ENCODE assay signal across 8 mouse cellular contexts in the genomic region with DNA sequence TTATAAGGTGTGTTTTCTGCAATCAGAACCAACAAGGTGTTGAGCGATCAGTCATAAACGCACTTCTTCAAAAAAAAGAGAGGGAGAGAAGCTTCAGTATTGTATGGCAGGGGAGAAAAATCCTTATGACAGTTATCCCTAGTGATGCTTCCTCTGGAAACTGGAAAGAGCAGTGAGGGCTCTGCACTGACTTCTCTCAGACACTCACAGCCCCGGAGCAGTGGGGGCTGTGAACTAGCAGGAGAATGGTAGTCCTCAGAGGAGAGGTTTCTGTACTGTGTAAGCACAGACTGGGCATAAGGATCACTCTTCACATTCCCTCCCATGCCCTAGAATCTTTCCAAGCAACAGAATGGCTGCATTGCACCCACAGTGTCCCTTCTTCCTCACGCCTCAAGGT. TPM values are rescaled to one million over a fixed set of nuclear protein-coding genes. Genes with fewer than 3 reads are reported as not detected.
DNase-seq lines count a peak whose midpoint lies in the region; ATAC-seq lines count a peak whose summit lies in the region.

No protein-coding gene starts in this region.

- H3K4me2 ChIP-seq in kidney, embryonic 15.5 days, result peak overlapping the region; percentile 97
- peak overlapping the region; percentile 89 for H3K4me2 ChIP-seq in forebrain, embryonic 12.5 days
- H3K4me2 ChIP-seq in hindbrain, embryonic 16.5 days (ENCODE audit: low read length), result peak overlapping the region; percentile 98
- peak overlapping the region; percentile 96 for H3K4me2 ChIP-seq in midbrain, embryonic 15.5 days

- no peak overlapping the region for H3K27ac ChIP-seq in kidney, embryonic 15.5 days
- H3K27ac ChIP-seq in forebrain, embryonic 12.5 days, result no peak overlapping the region
- H3K27ac ChIP-seq in hindbrain, embryonic 16.5 days (ENCODE audit: low read depth, low read length), result no peak overlapping the region
- H3K27ac ChIP-seq in midbrain, embryonic 15.5 days, result no peak overlapping the region

- no peak for DNase-seq in kidney, postnatal 10 days
- no peak for DNase-seq in gastrocnemius, adult 18-20 months (ENCODE audit: low spot score)
- no peak for DNase-seq in right cerebral cortex, postnatal 4 days
- DNase-seq in adrenal gland, adult 8-10 months, result no peak

- H3K4me1 ChIP-seq in kidney, embryonic 15.5 days, result peaks cover 13% of the 10 kb centered on the region
- peaks cover 17% of the 10 kb centered on the region; the same call in 1 of the 2 replicates for H3K4me1 ChIP-seq in forebrain, embryonic 12.5 days
- peaks cover 7% of the 10 kb centered on the region for H3K4me1 ChIP-seq in hindbrain, embryonic 16.5 days (ENCODE audit: control insufficient read depth, insufficient read depth, low read depth, low read length)
- peaks cover 23% of the 10 kb centered on the region for H3K4me1 ChIP-seq in midbrain, embryonic 15.5 days

- H3K4me3 ChIP-seq in kidney, embryonic 15.5 days (replicated peaks), result peak overlapping the region; percentile 55
- H3K4me3 ChIP-seq in forebrain, embryonic 12.5 days (replicated peaks), result 0 out of 2 replicates have a peak overlapping the region, but pooled peaks have one; percentile 58
- H3K4me3 ChIP-seq in hindbrain, embryonic 16.5 days (ENCODE audit: low read length), result peak overlapping the region; percentile 64
- H3K4me3 ChIP-seq in midbrain, embryonic 15.5 days, result peak overlapping the region; percentile 52

- no peak overlapping the region for H3K9ac ChIP-seq in kidney, embryonic 15.5 days
- no peak overlapping the region for H3K9ac ChIP-seq in forebrain, embryonic 12.5 days
- no peak overlapping the region for H3K9ac ChIP-seq in hindbrain, embryonic 16.5 days (ENCODE audit: low read depth, low read length)
- no peak overlapping the region for H3K9ac ChIP-seq in midbrain, embryonic 15.5 days

- WGBS in kidney, embryonic 15.5 days, result 25% methylated on average over 4 of the region's 4 CpGs
- WGBS in forebrain, embryonic 12.5 days, result 20% methylated on average over 4 of the region's 4 CpGs
- 32% methylated on average over 4 of the region's 4 CpGs for WGBS in hindbrain, embryonic 16.5 days
- 21% methylated on average over 4 of the region's 4 CpGs for WGBS in midbrain, embryonic 15.5 days

- H3K9me3 ChIP-seq in kidney, embryonic 15.5 days (replicated peaks), result no peaks in the 10 kb centered on the region
- no peaks in the 10 kb centered on the region for H3K9me3 ChIP-seq in forebrain, embryonic 12.5 days
- no peaks in the 10 kb centered on the region for H3K9me3 ChIP-seq in hindbrain, embryonic 16.5 days (ENCODE audit: control insufficient read depth, low read length)
- H3K9me3 ChIP-seq in midbrain, embryonic 15.5 days, result no peaks in the 10 kb centered on the region

- peaks cover 64% of the 10 kb centered on the region for H3K27me3 ChIP-seq in kidney, embryonic 15.5 days
- H3K27me3 ChIP-seq in forebrain, embryonic 12.5 days, result peaks cover 59% of the 10 kb centered on the region
- peaks cover 18% of the 10 kb centered on the region for H3K27me3 ChIP-seq in hindbrain, embryonic 16.5 days (replicated peaks; ENCODE audit: control insufficient read depth, insufficient read depth, low read length)
- H3K27me3 ChIP-seq in midbrain, embryonic 15.5 days (replicated peaks), result peaks cover 6% of the 10 kb centered on the region

- ATAC-seq in kidney, embryonic 15.5 days (replicated peaks; ENCODE audit: low FRiP score), result no peak; the same call in 1 of the 2 replicates
- no peak for ATAC-seq in forebrain, embryonic 12.5 days (ENCODE audit: low FRiP score)
- peak; percentile 16 for ATAC-seq in hindbrain, embryonic 16.5 days
- peak; percentile 46 for ATAC-seq in midbrain, embryonic 15.5 days (replicated peaks)

- H3K36me3 ChIP-seq in kidney, embryonic 15.5 days, result no peaks in the 10 kb centered on the region
- H3K36me3 ChIP-seq in forebrain, embryonic 12.5 days (replicated peaks), result no peaks in the 10 kb centered on the region
- H3K36me3 ChIP-seq in hindbrain, embryonic 16.5 days (ENCODE audit: control insufficient read depth, insufficient read depth, low read length), result no peaks in the 10 kb centered on the region
- H3K36me3 ChIP-seq in midbrain, embryonic 15.5 days (replicated peaks), result no peaks in the 10 kb centered on the region

RNA-seq across cellular contexts. Expression of a gene that starts 33.8 kb away (rescaled TPM):
- polyA plus RNA-seq in kidney, embryonic 15.5 days (2015; fragmentation: Nextera tagmentation; extraction: Ambion mirVana), result not detected in 2 replicates
- polyA plus RNA-seq in forebrain, embryonic 12.5 days (2016; fragmentation: Nextera tagmentation; extraction: Ambion mirVana), result not detected in 2 replicates
- not detected in 2 replicates for polyA plus RNA-seq in hindbrain, embryonic 16.5 days (2015; fragmentation: Nextera tagmentation; extraction: Ambion mirVana)
- not detected in 2 replicates for polyA plus RNA-seq in midbrain, embryonic 15.5 days (2015; fragmentation: Nextera tagmentation; extraction: Ambion mirVana)
- not detected for total RNA-seq in gastrocnemius, adult 18-20 months (2021)
- not detected for total RNA-seq in adrenal gland, adult 8-10 months (2022)

Comparison
In these comparisons a context has a peak if more than half of its experiments do, and no peak if none do; other contexts are left out.
1. ATAC-seq: peak in hindbrain, embryonic 16.5 days (single experiment) and midbrain, embryonic 15.5 days (single experiment); none in kidney, embryonic 15.5 days (single experiment) and forebrain, embryonic 12.5 days (single experiment).
2. Peak in every context shown above with its lines, with median percentiles within 50 percentile points of each other: H3K4me2 ChIP-seq and H3K4me3 ChIP-seq.